Mouse (Mus musculus): Measurements from ENCODE around the gene N4bp3.

DNA sequence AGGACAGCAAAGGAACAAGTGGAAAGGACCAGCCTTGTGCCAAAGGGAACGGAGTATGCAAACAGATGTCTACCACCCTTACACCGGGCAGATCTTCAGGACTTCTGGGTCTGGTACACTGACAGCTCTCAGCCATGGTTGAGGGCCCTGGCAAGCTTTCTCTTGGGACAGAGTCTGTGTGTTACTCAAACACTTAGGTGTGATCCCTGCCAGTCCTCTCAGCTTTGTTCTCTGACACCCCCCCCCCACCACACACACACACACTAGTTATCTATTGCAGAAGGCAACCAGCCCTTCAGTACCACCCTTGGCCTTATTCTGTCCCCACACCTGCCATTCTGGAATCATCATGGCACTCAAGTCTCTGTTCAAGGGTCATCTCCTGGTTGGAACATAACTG lies 28.9 kb downstream of the N4bp3 start:
- TF ChIP-seq CTCF (IDR thresholded peaks at IDR 0.05; ENCODE audit: low read depth, low read length) (no peak), POLR2A (IDR thresholded peaks at IDR 0.05; ENCODE audit: extremely low read depth, insufficient read depth, low read length) (no peak)

All from liver, adult 2 months (tissue).